Mouse (Mus musculus): Measurements from ENCODE around the gene Mak.
"Not testable (repeated sequence)": the region's sequence is repeated elsewhere in the genome, so short reads cannot be mapped to it uniquely, and the experiment has no call there.

Mak gene

DNA sequence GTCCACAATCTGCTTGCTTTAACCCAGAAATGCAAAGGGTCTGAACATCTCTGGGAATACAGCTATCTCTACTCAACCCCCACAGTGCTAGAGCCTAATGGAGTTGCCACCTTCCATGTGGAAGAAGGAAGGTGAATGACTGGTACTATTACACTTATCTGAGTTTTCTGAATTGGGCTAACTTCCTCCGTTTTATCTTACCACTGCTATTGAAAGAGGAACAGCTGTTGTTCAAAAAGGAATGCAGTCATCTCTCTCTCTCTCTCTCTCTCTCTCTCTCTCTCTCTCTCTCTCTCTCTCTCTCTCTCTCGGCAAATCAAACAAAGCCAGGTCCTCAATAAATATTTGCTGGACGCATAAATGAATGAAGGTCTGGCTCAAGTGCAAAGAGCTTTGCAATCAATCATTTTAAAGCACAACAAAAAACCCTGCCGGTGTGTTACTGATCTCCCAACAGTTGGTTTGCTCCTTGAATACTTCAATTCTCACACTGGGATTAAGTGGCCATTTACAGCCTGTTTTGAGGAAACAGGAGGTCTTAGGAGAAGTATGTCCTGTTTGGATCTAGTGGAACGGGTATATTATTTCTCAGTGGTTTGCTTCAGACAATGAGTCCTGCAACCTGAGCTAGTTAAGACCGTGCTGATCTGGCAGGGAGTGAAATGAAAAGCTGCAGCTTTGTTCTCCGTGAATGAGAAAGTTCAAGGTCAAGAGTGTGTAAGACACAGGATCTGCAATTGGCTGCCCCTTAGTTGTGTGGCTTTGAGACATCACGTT, 84.8 kb downstream of the Mak start:
- no peak for DNase-seq

DNA sequence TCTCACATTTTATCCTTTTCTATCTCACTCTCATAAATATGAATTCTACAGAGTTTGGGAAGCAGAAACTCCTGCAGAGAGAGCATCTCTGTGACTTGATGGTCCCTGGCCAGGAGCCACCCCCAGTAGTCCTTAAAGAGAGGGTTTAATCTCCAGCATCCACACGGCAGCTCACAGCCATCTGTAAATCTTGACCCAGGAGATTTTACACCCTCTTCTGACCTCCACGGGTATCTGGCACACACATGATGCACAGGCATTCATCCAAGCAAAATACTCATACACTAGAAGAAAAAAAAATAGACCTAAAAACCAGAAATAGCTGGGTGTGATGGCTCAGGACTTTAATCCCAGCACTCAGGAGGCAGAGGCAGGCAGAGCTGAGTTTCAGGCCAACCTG, 91.1 kb downstream of the Mak start:
- DNase-seq = no peak

GRCm38 (mm10) chr13:40987608-40988303, 91.8 kb downstream of the Mak start:
- DNase-seq = not testable (repeated sequence)

DNA sequence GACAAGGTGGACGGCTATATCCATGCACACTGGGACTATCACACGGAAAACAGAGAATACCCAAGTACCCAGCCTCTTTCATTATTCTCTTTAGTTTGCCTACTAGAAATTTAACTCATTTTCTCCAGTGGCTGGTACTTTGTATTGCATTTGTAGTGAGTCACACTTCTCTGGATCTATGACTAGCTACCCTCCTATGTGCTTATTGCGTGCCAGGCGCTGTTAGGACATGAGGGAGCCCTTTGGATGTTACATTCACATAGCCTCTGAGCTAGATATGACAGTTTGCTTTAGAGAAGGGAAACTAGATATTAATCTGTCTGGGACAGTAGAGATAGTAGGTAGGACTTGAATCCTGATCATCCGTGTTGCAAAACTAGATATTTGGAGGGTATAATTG, 93.4 kb downstream of the Mak start:
- DNase-seq = no peak

GRCm38 (mm10) chr13:40982759-40983158, 96.7 kb downstream of the Mak start:
- no peak for DNase-seq

GRCm38 (mm10) chr13:40979321-40979720, 100.2 kb downstream of the Mak start:
- DNase-seq = no peak

- no peak for DNase-seq
Measured at GRCm38 (mm10) chr13:40978652-40979051, 100.9 kb downstream of the Mak start.

- peak in 1 of 2 experiments; percentile 20 for DNase-seq
Measured at GRCm38 (mm10) chr13:40977609-40978008, 101.9 kb downstream of the Mak start.
